Comparison of ENCODE assay signal across 20 mouse cellular contexts in genomic region chr7:104580846-104581245, GRCm38 (mm10). TPM values are rescaled to one million over a fixed set of nuclear protein-coding genes. Genes with fewer than 3 reads are reported as not detected.
"Had no signal": no experiment of that assay in that cellular context is flagged by ENCODE, and none has a peak within 500 bp of the region (broad histone marks: within the 10 kb centered on the region; RNA-seq: fewer than 3 reads in every experiment).

No protein-coding gene starts in this region.

- H3K4me3 ChIP-seq: liver, embryonic 15.5 days; midbrain, embryonic 10.5 days; midbrain, embryonic 12.5 days; neural tube, embryonic 12.5 days had no signal

- H3K9me3 ChIP-seq: liver, embryonic 15.5 days; midbrain, embryonic 10.5 days; midbrain, embryonic 12.5 days; neural tube, embryonic 12.5 days had no signal

- H3K36me3 ChIP-seq: liver, embryonic 15.5 days; midbrain, embryonic 10.5 days; midbrain, embryonic 12.5 days; neural tube, embryonic 12.5 days had no signal

- H3K4me1 ChIP-seq: liver, embryonic 15.5 days; midbrain, embryonic 10.5 days; midbrain, embryonic 12.5 days; neural tube, embryonic 12.5 days had no signal

- H3K9ac ChIP-seq: liver, embryonic 15.5 days; lung, embryonic 14.5 days; midbrain, embryonic 12.5 days; neural tube, embryonic 12.5 days had no signal

- H3K27ac ChIP-seq: liver, embryonic 15.5 days; midbrain, embryonic 10.5 days; midbrain, embryonic 12.5 days; neural tube, embryonic 12.5 days had no signal

- H3K4me2 ChIP-seq: liver, embryonic 15.5 days; lung, embryonic 14.5 days; midbrain, embryonic 12.5 days; neural tube, embryonic 12.5 days had no signal

- DNase-seq: lung, adult 18-20 months; lung, embryonic 14.5 days; lung, postnatal 10 days; lung, postnatal 4 days; midbrain, embryonic 14.5 days; right cerebral cortex, postnatal 14 days; spleen, adult 18-20 months; thymus, adult 2 months; thymus, postnatal 25 days; thymus, postnatal 4 days had no signal

- H3K27me3 ChIP-seq: liver, embryonic 15.5 days; midbrain, embryonic 12.5 days; neural tube, embryonic 12.5 days had no signal

RNA-seq across cellular contexts. Expression of gene Olfr653, which starts 3.7 kb away (rescaled TPM):
- polyA plus RNA-seq: liver, embryonic 15.5 days; lung, embryonic 14.5 days; lung, embryonic 16.5 days; midbrain, embryonic 10.5 days; midbrain, embryonic 14.5 days; midbrain, postnatal 0 days; neural tube, embryonic 12.5 days; neural tube, embryonic 14.5 days; stomach, embryonic 14.5 days; stomach, embryonic 16.5 days; thymus, adult 2 months; urinary bladder, adult 2 months had no signal

RNA-seq across cellular contexts. Expression of gene Olfr654, which starts 6.0 kb away (rescaled TPM):
- polyA plus RNA-seq: liver, embryonic 15.5 days; lung, embryonic 14.5 days; lung, embryonic 16.5 days; midbrain, embryonic 10.5 days; midbrain, embryonic 12.5 days; midbrain, embryonic 14.5 days; midbrain, postnatal 0 days; neural tube, embryonic 12.5 days; neural tube, embryonic 14.5 days; stomach, embryonic 14.5 days; stomach, embryonic 16.5 days; thymus, adult 2 months; urinary bladder, adult 2 months had no signal

RNA-seq across cellular contexts. Expression of gene Olfr652, which starts 20.1 kb away (rescaled TPM):
- polyA plus RNA-seq: liver, embryonic 15.5 days; lung, embryonic 14.5 days; lung, embryonic 16.5 days; midbrain, embryonic 10.5 days; midbrain, embryonic 12.5 days; midbrain, embryonic 14.5 days; midbrain, postnatal 0 days; neural tube, embryonic 12.5 days; stomach, embryonic 14.5 days; stomach, embryonic 16.5 days; thymus, adult 2 months; urinary bladder, adult 2 months had no signal

RNA-seq across cellular contexts. Expression of gene Olfr655, which starts 20.7 kb away (rescaled TPM):
- polyA plus RNA-seq: liver, embryonic 15.5 days; lung, embryonic 14.5 days; lung, embryonic 16.5 days; midbrain, embryonic 10.5 days; midbrain, embryonic 12.5 days; midbrain, embryonic 14.5 days; midbrain, postnatal 0 days; neural tube, embryonic 12.5 days; stomach, embryonic 14.5 days; stomach, embryonic 16.5 days; thymus, adult 2 months; urinary bladder, adult 2 months had no signal

RNA-seq across cellular contexts. Expression of gene Olfr651, which starts 30.9 kb away (rescaled TPM):
- polyA plus RNA-seq: liver, embryonic 15.5 days; lung, embryonic 14.5 days; lung, embryonic 16.5 days; midbrain, embryonic 10.5 days; midbrain, embryonic 12.5 days; midbrain, embryonic 14.5 days; midbrain, postnatal 0 days; neural tube, embryonic 12.5 days; stomach, embryonic 14.5 days; stomach, embryonic 16.5 days; thymus, adult 2 months; urinary bladder, adult 2 months had no signal
